Mouse (Mus musculus): Measurements from ENCODE around the gene Zfp975. TPM values are rescaled to one million over a fixed set of nuclear protein-coding genes. Genes with fewer than 3 reads are reported as not detected.
A peak's percentile ranks its signal among the peaks of the same experiment; 100 is the strongest.
"Not testable (repeated sequence)": the region's sequence is repeated elsewhere in the genome, so short reads cannot be mapped to it uniquely, and the experiment has no call there.

Zfp975 gene
- 4.3 and 6.3 TPM in 2 replicates for total RNA-seq (2014; rRNA removed)
- polyA plus RNA-seq (2015; fragmentation: Nextera tagmentation; extraction: Ambion mirVana), result 6.8 and 7.5 TPM in 2 replicates

DNA sequence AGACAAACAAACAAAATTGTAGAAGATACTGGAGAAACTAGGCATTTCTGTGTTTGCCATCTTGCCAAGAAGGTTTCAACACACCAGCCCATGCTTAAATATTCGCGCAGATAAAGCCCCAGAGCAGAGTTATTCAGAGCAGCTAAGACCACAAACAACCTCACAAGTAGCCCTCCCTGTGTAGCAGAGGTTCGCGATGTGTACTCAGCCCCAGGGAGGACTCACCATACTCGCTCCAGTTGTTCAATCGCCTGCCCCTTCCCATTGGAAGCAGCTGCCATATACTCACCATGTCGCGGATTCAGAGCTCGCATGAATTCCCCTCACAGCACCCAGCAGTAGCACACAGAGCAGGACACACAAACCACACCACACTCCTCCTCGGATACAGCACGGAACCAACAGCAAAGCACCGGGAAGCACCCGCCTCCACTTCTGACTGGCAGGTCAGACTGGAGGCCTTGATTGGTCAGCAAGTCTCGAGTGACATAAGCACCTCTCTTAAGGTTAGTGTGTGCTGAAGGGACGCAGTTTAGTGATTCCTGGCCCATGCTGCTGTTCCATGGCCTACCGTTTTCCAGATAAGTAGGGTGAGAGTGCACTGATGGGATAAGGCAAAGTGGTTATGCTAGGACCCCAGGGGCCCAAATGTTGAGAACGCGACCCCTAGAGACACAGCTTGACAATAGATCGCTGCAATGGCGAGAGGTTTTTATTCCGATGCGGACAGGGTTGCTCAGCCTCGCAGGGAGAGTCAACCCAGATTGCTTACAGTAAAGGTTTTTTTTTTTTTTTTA, at the start of gene Zfp975:
Gene Zfp975, minus strand, starts transcription at position 381 of the 797 bp plus-strand sequence.
- H3K4me3 ChIP-seq (ENCODE audit: low read depth, low read length), result peak within 1 kb of the TSS; percentile 52
- H3K4me2 ChIP-seq (ENCODE audit: low read depth, low read length, poor library complexity, severe bottlenecking), result peak within 1 kb of the TSS; percentile 49
- H3K4me1 ChIP-seq (ENCODE audit: insufficient read depth, low read length); H3K27me3 ChIP-seq (ENCODE audit: insufficient read depth, low read length); H3K9me3 ChIP-seq (ENCODE audit: low read length); H3K36me3 ChIP-seq (ENCODE audit: insufficient read depth, low read length): not testable (repeated sequence)
- DNase-seq (ENCODE audit: low spot score), result peak; percentile 87
- under 1% methylated on average over 23 of the region's 23 CpGs for WGBS
- peak; percentile 98 for ATAC-seq (ENCODE audit: low FRiP score)
- H3K9ac ChIP-seq (replicated peaks; ENCODE audit: low read length, poor library complexity, severe bottlenecking), result peak within 1 kb of the TSS; percentile 55
- H3K27ac ChIP-seq (ENCODE audit: low read depth, low read length), result peak within 1 kb of the TSS; percentile 59; the same call in 1 of the 2 replicates

DNA sequence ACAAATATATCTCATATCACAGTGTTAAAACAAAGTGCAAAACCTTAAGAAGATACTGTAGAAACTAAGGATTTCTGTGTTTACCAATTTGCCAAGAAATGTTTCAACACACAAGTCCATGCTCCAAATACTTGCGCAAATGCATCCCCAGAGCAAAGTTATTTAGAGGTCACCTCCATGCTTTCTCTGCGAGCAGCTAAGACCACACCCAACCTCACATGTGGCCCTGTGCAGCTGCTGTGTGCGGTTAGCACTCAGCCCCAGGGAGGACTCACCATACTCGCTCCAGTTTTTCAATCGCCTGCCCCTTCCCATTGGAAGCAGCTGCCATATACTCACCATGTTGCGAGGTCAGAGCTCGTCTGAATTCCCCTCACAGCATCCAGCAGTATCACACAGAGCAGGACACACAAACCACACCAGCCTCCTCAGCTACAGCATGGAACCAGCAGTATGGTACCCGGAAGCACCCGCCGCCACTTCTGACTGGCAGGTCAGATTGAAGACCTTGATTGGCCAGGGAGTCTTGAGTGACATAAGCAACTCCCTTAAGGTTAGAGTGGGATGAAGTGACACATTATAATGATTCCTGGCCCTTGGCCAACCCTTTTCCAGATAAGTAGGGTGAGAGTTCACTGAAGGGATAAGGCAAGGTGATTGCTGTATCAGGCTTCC, 46.1 kb upstream of the Zfp975 start:
- ATAC-seq (ENCODE audit: low FRiP score), result no peak
- WGBS, result 87% methylated on average over 10 of the region's 10 CpGs

DNA sequence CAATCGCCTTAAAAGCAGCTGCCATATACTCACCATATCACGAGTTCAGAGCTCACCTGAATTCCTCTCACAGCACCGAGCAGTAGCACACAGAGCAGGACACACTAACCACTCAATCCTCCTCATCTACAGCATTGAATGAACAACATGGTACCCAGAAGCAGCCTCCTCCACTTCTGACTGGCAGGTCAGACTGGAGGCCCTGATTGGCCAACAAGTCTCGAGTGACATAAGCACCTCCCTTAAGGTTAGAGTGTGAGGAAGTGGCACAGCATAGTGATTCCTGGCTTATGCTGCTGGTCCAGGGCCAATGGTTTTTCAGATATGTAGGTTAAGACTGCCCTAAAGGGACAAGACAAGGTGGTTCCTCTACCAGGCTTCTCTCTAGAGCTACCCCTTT, 34.4 kb upstream of the Zfp975 start, which contains the start of gene Gm17067:
Gene Gm17067, minus strand, starts transcription at position 101 of the 400 bp plus-strand sequence.
- H3K9ac ChIP-seq (replicated peaks; ENCODE audit: low read length, poor library complexity, severe bottlenecking); H3K27ac ChIP-seq (ENCODE audit: low read depth, low read length); H3K4me1 ChIP-seq (ENCODE audit: insufficient read depth, low read length); H3K9me3 ChIP-seq (ENCODE audit: low read length); H3K27me3 ChIP-seq (ENCODE audit: insufficient read depth, low read length); H3K4me2 ChIP-seq (ENCODE audit: low read depth, low read length, poor library complexity, severe bottlenecking); H3K4me3 ChIP-seq (ENCODE audit: low read depth, low read length); H3K36me3 ChIP-seq (ENCODE audit: insufficient read depth, low read length); ATAC-seq (ENCODE audit: low FRiP score); DNase-seq (ENCODE audit: low spot score): not testable (repeated sequence)
- 87% methylated on average over 4 of the region's 4 CpGs for WGBS

More for the DNA sequence above, 46.1 kb upstream of the Zfp975 start:
- H3K4me3 ChIP-seq (ENCODE audit: low read depth, low read length), result no peak overlapping the region
- DNase-seq (ENCODE audit: low spot score), result no peak
- H3K36me3 ChIP-seq (ENCODE audit: insufficient read depth, low read length), result no peaks in the 10 kb centered on the region
- no peaks in the 10 kb centered on the region for H3K4me1 ChIP-seq (ENCODE audit: insufficient read depth, low read length)
- no peak overlapping the region for H3K9ac ChIP-seq (replicated peaks; ENCODE audit: low read length, poor library complexity, severe bottlenecking)
- peaks cover 7% of the 10 kb centered on the region; the same call in 1 of the 2 replicates for H3K9me3 ChIP-seq (ENCODE audit: low read length)
- H3K27me3 ChIP-seq (ENCODE audit: insufficient read depth, low read length), result no peaks in the 10 kb centered on the region
- H3K4me2 ChIP-seq (ENCODE audit: low read depth, low read length, poor library complexity, severe bottlenecking), result no peak overlapping the region
- no peak for TF ChIP-seq CTCF (IDR thresholded peaks at IDR 0.05)
- H3K27ac ChIP-seq (ENCODE audit: low read depth, low read length), result no peak overlapping the region

DNA sequence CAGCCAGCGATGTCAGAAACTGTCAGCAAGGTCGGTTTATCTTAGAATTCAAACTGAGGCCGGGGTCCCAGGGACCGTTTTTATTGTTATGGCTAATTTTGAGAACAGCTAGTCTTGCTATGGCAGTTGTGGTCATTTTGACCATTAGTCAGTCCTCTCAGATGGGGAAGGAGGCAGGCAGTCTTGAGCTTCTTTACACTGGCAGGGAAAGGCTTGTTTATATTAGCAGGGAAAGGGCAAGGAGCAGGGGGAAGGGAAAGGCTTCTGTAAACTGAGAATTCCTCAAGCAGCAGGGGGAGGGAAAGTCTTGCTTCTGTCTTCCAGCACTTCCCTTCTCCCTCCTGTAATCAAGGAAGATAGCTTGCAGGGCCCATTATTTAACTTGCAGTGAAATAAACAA, 709 bp upstream of the Zfp975 start:
- H3K4me2 ChIP-seq (ENCODE audit: low read depth, low read length, poor library complexity, severe bottlenecking), result peak overlapping the region; percentile 49
- H3K4me3 ChIP-seq (ENCODE audit: low read depth, low read length), result peak overlapping the region; percentile 52
- not testable (repeated sequence) for H3K9me3 ChIP-seq (ENCODE audit: low read length); H3K36me3 ChIP-seq (ENCODE audit: insufficient read depth, low read length); ATAC-seq (ENCODE audit: low FRiP score); H3K4me1 ChIP-seq (ENCODE audit: insufficient read depth, low read length); H3K27me3 ChIP-seq (ENCODE audit: insufficient read depth, low read length); H3K27ac ChIP-seq (ENCODE audit: low read depth, low read length)
- peak; percentile 2 for DNase-seq (ENCODE audit: low spot score)
- H3K9ac ChIP-seq (replicated peaks; ENCODE audit: low read length, poor library complexity, severe bottlenecking), result peak overlapping the region; percentile 55
- 3% methylated on average over 4 of the region's 4 CpGs for WGBS

DNA sequence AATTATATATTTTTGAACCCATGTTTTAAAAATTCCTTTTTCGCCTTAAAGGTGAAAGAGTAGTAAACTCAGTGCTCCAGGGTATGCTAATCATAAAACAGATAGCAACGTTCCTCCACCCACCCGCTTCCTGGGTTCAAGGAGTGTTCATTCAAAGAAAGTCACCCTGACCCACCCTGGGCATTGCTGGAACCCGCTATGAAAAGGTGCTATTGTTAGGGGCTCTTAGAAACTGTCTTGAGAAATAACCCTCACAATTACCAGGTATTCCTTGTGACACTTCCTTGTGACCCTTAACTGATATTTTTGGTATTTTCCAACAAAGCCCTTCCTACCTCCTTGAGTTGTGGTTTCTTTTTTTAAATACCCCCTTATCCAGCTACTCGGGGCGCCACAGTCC, 12.5 kb downstream of the Zfp975 start:
- H3K36me3 ChIP-seq (ENCODE audit: insufficient read depth, low read length); H3K9me3 ChIP-seq (ENCODE audit: low read length); ATAC-seq (ENCODE audit: low FRiP score); H3K27ac ChIP-seq (ENCODE audit: low read depth, low read length); H3K4me3 ChIP-seq (ENCODE audit: low read depth, low read length); H3K9ac ChIP-seq (replicated peaks; ENCODE audit: low read length, poor library complexity, severe bottlenecking); H3K4me2 ChIP-seq (ENCODE audit: low read depth, low read length, poor library complexity, severe bottlenecking); DNase-seq (ENCODE audit: low spot score); H3K27me3 ChIP-seq (ENCODE audit: insufficient read depth, low read length); H3K4me1 ChIP-seq (ENCODE audit: insufficient read depth, low read length): not testable (repeated sequence)
- 94% methylated on average over 6 of the region's 6 CpGs for WGBS

DNA sequence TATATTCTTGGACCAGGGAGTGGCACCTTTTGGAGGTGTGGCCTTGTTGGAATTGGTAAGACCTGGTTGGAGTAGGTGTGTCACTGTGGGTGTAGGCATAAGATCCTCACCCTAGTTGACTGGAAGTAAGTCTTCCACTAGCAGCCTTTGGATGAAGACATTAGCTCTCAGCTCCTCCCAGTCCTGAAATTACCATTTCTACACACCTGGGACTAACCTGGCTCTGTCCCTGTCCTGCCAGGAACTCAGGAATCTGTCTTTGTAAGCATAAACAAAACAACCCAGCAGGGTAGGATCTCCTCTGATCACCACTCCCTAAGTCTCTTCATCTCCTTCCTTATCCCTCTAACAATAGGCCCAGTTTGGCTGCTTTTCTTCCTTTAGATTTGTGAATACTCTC, 12.9 kb downstream of the Zfp975 start:
- H3K9me3 ChIP-seq (ENCODE audit: low read length); H3K4me1 ChIP-seq (ENCODE audit: insufficient read depth, low read length); H3K4me2 ChIP-seq (ENCODE audit: low read depth, low read length, poor library complexity, severe bottlenecking); ATAC-seq (ENCODE audit: low FRiP score); DNase-seq (ENCODE audit: low spot score); H3K27ac ChIP-seq (ENCODE audit: low read depth, low read length); H3K9ac ChIP-seq (replicated peaks; ENCODE audit: low read length, poor library complexity, severe bottlenecking); H3K4me3 ChIP-seq (ENCODE audit: low read depth, low read length); H3K27me3 ChIP-seq (ENCODE audit: insufficient read depth, low read length); H3K36me3 ChIP-seq (ENCODE audit: insufficient read depth, low read length): not testable (repeated sequence)

DNA sequence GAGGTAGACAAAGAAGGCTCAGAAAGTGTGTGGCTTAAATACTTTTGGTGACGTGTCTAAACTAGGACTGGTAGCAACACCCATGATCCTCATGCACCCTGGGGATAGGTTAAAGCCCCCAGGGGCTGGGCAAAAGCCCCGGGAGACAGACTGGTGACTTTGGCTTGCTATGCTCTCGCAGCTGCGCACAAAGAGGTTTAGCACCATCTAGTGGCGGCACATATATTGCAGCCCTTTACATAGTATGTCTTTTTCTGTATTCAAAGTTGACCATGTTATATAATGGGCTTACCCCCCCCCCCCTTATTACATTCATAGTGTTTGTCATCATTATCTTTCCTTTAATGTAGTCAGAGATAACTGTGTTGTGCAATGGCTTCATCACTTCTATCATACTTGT, 32.4 kb downstream of the Zfp975 start:
- H3K36me3 ChIP-seq (ENCODE audit: insufficient read depth, low read length); H3K4me1 ChIP-seq (ENCODE audit: insufficient read depth, low read length); H3K4me3 ChIP-seq (ENCODE audit: low read depth, low read length); H3K27me3 ChIP-seq (ENCODE audit: insufficient read depth, low read length); ATAC-seq (ENCODE audit: low FRiP score); H3K4me2 ChIP-seq (ENCODE audit: low read depth, low read length, poor library complexity, severe bottlenecking); H3K27ac ChIP-seq (ENCODE audit: low read depth, low read length); DNase-seq (ENCODE audit: low spot score); H3K9ac ChIP-seq (replicated peaks; ENCODE audit: low read length, poor library complexity, severe bottlenecking): not testable (repeated sequence)
- WGBS, result 70% methylated on average over 5 of the region's 5 CpGs
- H3K9me3 ChIP-seq (ENCODE audit: low read length), result 0 out of 2 replicates have a peak, but pooled peaks cover 11% of the 10 kb centered on the region

DNA sequence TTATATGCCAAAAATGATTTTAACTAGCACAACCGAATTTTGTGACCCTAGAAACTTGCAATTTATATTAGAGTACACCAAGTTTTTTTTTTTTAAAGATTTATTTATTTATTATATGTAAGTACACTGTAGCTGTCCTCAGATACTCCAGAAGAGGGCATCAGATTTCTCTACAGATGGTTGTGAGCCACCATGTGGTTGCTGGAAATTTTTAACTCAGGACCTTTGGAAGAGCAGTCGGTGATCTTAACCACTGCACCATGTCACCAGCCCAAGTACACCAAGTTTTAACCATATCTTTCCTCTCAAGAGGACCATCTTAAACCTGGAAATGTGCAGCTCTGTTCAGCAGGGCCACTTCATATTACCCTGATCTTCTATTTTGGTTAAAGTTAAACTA, 37.3 kb downstream of the Zfp975 start:
- ATAC-seq (ENCODE audit: low FRiP score), result not testable (repeated sequence)
- WGBS, result 66% methylated on average over 2 of the region's 2 CpGs

More for the DNA sequence above, 37.3 kb downstream of the Zfp975 start:
- not testable (repeated sequence) for H3K36me3 ChIP-seq (ENCODE audit: insufficient read depth, low read length); H3K27ac ChIP-seq (ENCODE audit: low read depth, low read length); DNase-seq (ENCODE audit: low spot score); H3K27me3 ChIP-seq (ENCODE audit: insufficient read depth, low read length); H3K9ac ChIP-seq (replicated peaks; ENCODE audit: low read length, poor library complexity, severe bottlenecking); H3K4me3 ChIP-seq (ENCODE audit: low read depth, low read length); H3K4me1 ChIP-seq (ENCODE audit: insufficient read depth, low read length); H3K4me2 ChIP-seq (ENCODE audit: low read depth, low read length, poor library complexity, severe bottlenecking)
- H3K9me3 ChIP-seq (ENCODE audit: low read length), result 0 out of 2 replicates have a peak, but pooled peaks cover 10% of the 10 kb centered on the region
